Mouse (Mus musculus) liver, embryonic 14.5 days (tissue): ENCODE measurements around the gene Stxbp3. TPM values are rescaled to one million over a fixed set of nuclear protein-coding genes. Genes with fewer than 3 reads are reported as not detected.

Source experiments
- ATAC-seq: fragments of 200-750 bp; cut with Nextera tagmentation; 2 replicates; pipeline ENCODE4 v1.8.0; 2017; ENCODE audit warnings: moderate number of reproducible peaks, mild to moderate bottlenecking, moderate library complexity; ENCODE audit not compliant: insufficient read depth
- DNase-seq, 3 experiments: peaks; one replicate each; pipeline ENCODE4 v3.0.0-alpha.2; 2012 to 2013; ENCODE audit warnings: low read depth in 3 of 3, low spot score in 3 of 3
- H3K27ac ChIP-seq: fragments of 300-500 bp; sonication (generic); 2 replicates; pipeline ENCODE4 v1.5.1; 2014; ENCODE audit warnings: moderate library complexity, mild to moderate bottlenecking, control low read depth, inconsistent platforms
- H3K27me3 ChIP-seq: fragments of 300-500 bp; sonication (generic); 2 replicates; pipeline ENCODE4 v1.6.1; 2014; ENCODE audit warnings: mild to moderate bottlenecking, low read length, moderate library complexity; ENCODE audit not compliant: control insufficient read depth, insufficient read depth
- H3K36me3 ChIP-seq: fragments of 300-500 bp; sonication (generic); replicated peaks from 2 replicates; pipeline ENCODE4 v1.6.1; 2014; ENCODE audit warnings: low read depth; ENCODE audit not compliant: control insufficient read depth, insufficient read depth
- H3K4me1 ChIP-seq, 2 experiments: fragments of 200-500 bp in 1 of 2; fragments of 300-500 bp in 1 of 2; sonication (generic) in 1 of 2; replicated peaks; 2 replicates each; pipeline ENCODE4 v1.6.1; 2012 to 2014; ENCODE audit warnings: antibody characterized with exemption in 1 of 2, inconsistent platforms in 1 of 2, low read length in 1 of 2; ENCODE audit not compliant: control insufficient read depth in 2 of 2, insufficient read depth in 2 of 2
- H3K4me2 ChIP-seq: fragments of 300-500 bp; sonication (generic); 2 replicates; pipeline ENCODE4 v1.6.1; 2014; ENCODE audit warnings: low read depth, mild to moderate bottlenecking, control low read depth, moderate library complexity
- H3K4me3 ChIP-seq, 2 experiments: fragments of 200-500 bp in 1 of 2; fragments of 300-500 bp in 1 of 2; sonication (generic) in 1 of 2; 2 replicates each; pipeline ENCODE4 v1.5.1; 2012 to 2014; ENCODE audit warnings: low read depth in 2 of 2, low read length in 2 of 2, mild to moderate bottlenecking in 2 of 2, control low read depth in 1 of 2, inconsistent platforms in 1 of 2, moderate library complexity in 1 of 2; ENCODE audit not compliant: insufficient read depth in 1 of 2
- H3K9ac ChIP-seq: fragments of 300-500 bp; sonication (generic); replicated peaks from 2 replicates; pipeline ENCODE4 v1.6.1; 2014; ENCODE audit warnings: mild to moderate bottlenecking, control low read depth, moderate library complexity
- H3K9me3 ChIP-seq: fragments of 300-500 bp; sonication (generic); 2 replicates; pipeline ENCODE4 v1.6.1; 2016; ENCODE audit warnings: low read length, mixed read lengths; ENCODE audit not compliant: control insufficient read depth
- CTCF ChIP-seq: IDR thresholded peaks from 2 replicates; pipeline ENCODE4 v1.5.1; 2016; ENCODE audit warnings: antibody characterized with exemption, low read depth, control low read depth
- EP300 ChIP-seq: IDR thresholded peaks from 2 replicates; pipeline ENCODE4 v1.6.1; 2016; ENCODE audit warnings: antibody characterized with exemption, low read depth
- WGBS: fragments of 180-500 bp; shearing (Covaris S2); extraction: QIAGEN DNeasy Blood & Tissue Kit; methylation state at CpG from one replicate; pipeline ENCODE4 v1.1.7; 2014; ENCODE audit not compliant: insufficient replicate concordance; 5-methylcytosine and 5-hydroxymethylcytosine counted together
- polyA plus RNA-seq, 2 experiments: library from polyadenylated mRNA; depleted of rRNA in 1 of 2; stranded (reverse) in 1 of 2; unstranded in 1 of 2; fragments of >200 nt; fragmentation: Nextera tagmentation in 1 of 2; extraction: Ambion mirVana in 1 of 2; gene quantifications; 2 replicates each; pipeline versions ENCODE4 v1.2.1 to v1.2.3; 2012 to 2014

Gene Stxbp3
- polyA plus RNA-seq, 2 experiments: 11.6 to 16.5 TPM

DNA sequence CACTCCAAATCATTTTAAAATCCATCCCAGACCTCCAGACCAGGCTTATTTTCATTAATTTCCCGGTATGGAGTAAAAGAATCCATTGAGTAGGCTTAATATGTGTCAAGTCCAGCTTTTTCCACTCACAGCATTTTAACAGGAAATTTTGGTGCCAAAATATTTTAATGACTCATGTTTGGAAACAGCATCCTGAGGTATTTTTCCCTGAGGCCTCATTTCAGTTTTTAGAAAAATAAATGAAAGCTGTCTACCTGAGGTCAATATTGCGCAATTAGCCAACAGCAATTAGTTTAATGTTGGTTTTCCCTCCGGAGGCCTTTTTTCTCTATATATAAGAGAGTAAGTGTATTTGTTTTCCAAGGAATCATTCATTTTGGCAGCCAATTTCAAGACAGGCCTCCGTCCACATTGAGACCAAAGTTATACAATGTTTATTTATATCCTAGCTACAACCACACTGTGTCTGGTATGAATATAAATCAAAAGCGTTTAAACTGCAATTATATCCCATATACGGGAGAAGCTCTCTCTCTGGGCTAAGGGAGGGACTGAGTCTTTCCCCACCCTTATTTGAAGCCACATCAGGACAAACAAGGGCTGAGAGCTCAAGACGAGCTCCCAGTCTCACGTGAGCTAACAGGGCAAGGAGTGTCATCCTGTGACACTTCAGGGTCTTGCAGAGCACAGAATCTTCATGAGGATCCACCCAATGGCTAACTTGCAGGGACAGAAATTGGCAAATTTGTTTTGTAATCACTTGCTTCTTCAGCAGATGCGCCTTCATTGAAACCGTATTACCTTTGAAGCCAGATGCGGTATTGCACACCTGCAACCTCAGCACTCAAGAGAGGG, 80.5 kb downstream of the Stxbp3 start:
- H3K4me1 ChIP-seq: peaks cover 15 to 19% of the 10 kb centered on the region in 2 experiments
- TF ChIP-seq EP300 (no peak), CTCF (no peak)
- H3K9me3 ChIP-seq: no peaks in the 10 kb centered on the region
- H3K9ac ChIP-seq: no peak overlapping the region
- no peaks in the 10 kb centered on the region for H3K36me3 ChIP-seq
- DNase-seq (no peak), ATAC-seq (no peak)
- H3K27ac ChIP-seq: no peak overlapping the region
- no peak overlapping the region for H3K4me2 ChIP-seq
- H3K27me3 ChIP-seq: no peaks in the 10 kb centered on the region
- 74% methylated on average over 11 of the region's 11 CpGs for WGBS
- H3K4me3 ChIP-seq: no peak overlapping the region

DNA sequence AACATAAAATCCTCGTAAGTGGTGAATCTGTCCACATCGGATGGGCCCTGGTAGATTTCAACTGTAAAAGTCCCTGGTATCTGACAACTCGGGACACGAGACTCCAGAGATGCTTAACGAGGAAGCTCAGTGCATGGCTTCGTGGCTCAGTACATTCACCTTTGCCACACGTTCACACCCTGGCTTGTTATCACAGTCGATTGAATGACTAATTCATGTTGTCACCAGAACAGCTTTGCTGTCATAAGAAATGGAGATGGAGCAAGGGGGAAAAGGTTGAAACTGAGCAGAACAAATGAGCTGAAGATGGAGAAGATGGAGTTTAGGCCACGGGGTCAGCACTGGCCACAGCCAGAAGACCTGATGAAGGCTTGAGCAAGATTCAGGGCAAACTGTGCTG, 82.8 kb downstream of the Stxbp3 start:
- Histone ChIP-seq H3K27me3 (no peaks in the 10 kb centered on the region), H3K36me3 (no peaks in the 10 kb centered on the region), H3K9ac (no peak overlapping the region), H3K4me1 (peaks cover 25 to 31% of the 10 kb centered on the region in 2 experiments), H3K4me2 (no peak overlapping the region), H3K4me3 (no peak overlapping the region), H3K9me3 (no peaks in the 10 kb centered on the region), H3K27ac (no peak overlapping the region)
- no peak for TF ChIP-seq CTCF
- TF ChIP-seq EP300: no peak
- ATAC-seq (no peak), DNase-seq (no peak)
- WGBS: 76% methylated on average over 9 of the region's 9 CpGs

DNA sequence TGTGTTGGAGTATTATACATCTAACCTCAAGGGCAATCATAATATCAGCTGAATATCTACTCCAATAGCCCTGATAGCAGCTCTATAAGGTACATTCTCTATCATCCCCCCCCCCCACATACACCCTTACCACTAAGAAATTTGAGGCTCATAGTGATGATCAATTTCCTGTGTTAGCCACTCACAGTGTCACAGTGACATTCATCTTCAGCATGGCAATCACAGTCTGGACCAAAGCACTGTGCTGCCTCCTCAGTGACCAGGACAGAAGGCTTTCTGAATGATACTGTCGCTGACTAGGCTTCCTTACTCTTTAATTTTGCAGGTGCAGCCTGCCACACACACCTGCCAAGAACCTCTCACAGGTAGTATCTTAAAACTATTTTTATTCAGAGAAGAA, 84.2 kb downstream of the Stxbp3 start:
- 72% methylated on average over 1 of the region's 1 CpGs for WGBS
- H3K36me3 ChIP-seq: no peaks in the 10 kb centered on the region
- H3K27me3 ChIP-seq: no peaks in the 10 kb centered on the region
- DNase-seq (no peak), ATAC-seq (no peak)
- H3K27ac ChIP-seq: peak overlapping the region; percentile 52; the same call in 1 of the 2 replicates
- H3K4me2 ChIP-seq: peak overlapping the region; percentile 45
- H3K4me3 ChIP-seq: no peak overlapping the region
- H3K4me1 ChIP-seq: peaks cover 38 to 45% of the 10 kb centered on the region in 2 experiments
- no peak overlapping the region for H3K9ac ChIP-seq
- no peak for TF ChIP-seq EP300
- TF ChIP-seq CTCF: no peak
- no peaks in the 10 kb centered on the region for H3K9me3 ChIP-seq

DNA sequence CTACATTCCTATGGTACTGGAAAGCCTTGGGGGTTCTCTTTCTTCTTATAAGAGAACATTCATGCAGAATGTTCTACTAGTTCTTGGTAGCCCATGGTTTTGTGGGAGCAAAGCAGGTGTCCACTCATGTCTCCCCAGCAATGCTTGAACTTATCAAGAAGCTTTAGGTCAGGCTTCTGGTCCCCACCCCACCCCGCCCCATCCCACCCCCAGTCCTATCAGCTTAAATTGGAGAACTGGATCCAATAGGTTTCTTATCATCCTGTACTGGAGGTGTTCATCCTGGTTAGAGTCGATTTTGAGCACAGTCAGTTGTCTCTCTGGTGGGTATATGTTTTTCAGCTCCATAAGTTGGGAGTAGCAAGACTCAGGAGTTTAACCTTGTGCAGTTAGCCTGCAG, 84.8 kb downstream of the Stxbp3 start:
- TF ChIP-seq EP300: no peak; the same call in 1 of the 2 replicates
- TF ChIP-seq CTCF: no peak
- Histone ChIP-seq H3K27ac (peak overlapping the region; percentile 52), H3K9ac (no peak overlapping the region), H3K9me3 (no peaks in the 10 kb centered on the region), H3K4me3 (no peak overlapping the region), H3K4me1 (peaks cover 44 to 49% of the 10 kb centered on the region in 2 experiments), H3K4me2 (peak overlapping the region; percentile 45), H3K27me3 (no peaks in the 10 kb centered on the region), H3K36me3 (no peaks in the 10 kb centered on the region)
- 19% methylated on average over 2 of the region's 2 CpGs for WGBS
- ATAC-seq: peak; percentile 56
- no peak for DNase-seq

DNA sequence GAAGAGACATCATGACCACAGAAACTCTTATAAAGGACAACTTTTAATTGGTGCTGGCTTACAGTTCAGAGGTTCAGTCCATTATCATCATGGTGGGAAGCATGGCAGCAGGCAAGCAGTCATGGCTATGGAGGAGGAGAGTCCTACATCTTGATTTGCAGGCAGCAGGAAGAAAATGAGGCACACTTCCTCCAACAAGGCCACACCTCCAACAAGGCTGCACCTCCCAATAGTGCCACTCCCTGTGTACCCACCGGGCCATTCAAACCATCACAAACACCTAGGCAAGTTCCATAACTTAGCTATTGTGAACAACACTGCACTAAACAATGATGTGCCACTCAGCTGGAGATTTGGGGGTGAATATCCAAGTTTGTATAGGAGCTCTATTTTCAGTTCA, 85.8 kb downstream of the Stxbp3 start:
- H3K9me3 ChIP-seq: no peaks in the 10 kb centered on the region
- no peaks in the 10 kb centered on the region for H3K27me3 ChIP-seq
- TF ChIP-seq EP300: no peak
- TF ChIP-seq CTCF: no peak
- H3K4me2 ChIP-seq: peak overlapping the region; percentile 45
- no peak overlapping the region for H3K9ac ChIP-seq
- ATAC-seq: peak; percentile 44
- no peak for DNase-seq
- no peaks in the 10 kb centered on the region for H3K36me3 ChIP-seq
- no peak overlapping the region for H3K4me3 ChIP-seq
- H3K4me1 ChIP-seq: peaks cover 50 to 54% of the 10 kb centered on the region in 2 experiments
- WGBS: 52% methylated on average over 1 of the region's 1 CpGs
- H3K27ac ChIP-seq: peak overlapping the region; percentile 45; the same call in 1 of the 2 replicates
